Mouse (Mus musculus) gastrocnemius, postnatal 14 days (tissue): ENCODE results near the gene Slc12a8. TPM values are rescaled to one million over a fixed set of nuclear protein-coding genes. Genes with fewer than 3 reads are reported as not detected.

Experiments used
- total RNA-seq, 2 experiments: library from RNA; stranded (reverse); gene quantifications; 2 replicates each; pipeline ENCODE4 v1.2.3; 2021

Gene Slc12a8
- total RNA-seq, 2 experiments from 2014 or later, result 0.20 to 0.21 TPM

Other genes starting within 250 kb of the Slc12a8 start
- 10 to 100 TPM; 19.5 to 21.1 TPM for gene Zfp148, start 136.5 kb upstream of the Slc12a8 start, total RNA-seq
- 10 to 100 TPM; 48.0 to 56.4 TPM for gene Heg1, start 167.0 kb downstream of the Slc12a8 start, total RNA-seq